15 mouse cellular contexts compared by ENCODE assay signal in genomic region chr16:43094161-43094560, GRCm38 (mm10).
"Had no signal": no experiment of that assay in that cellular context is flagged by ENCODE, and none has a peak within 500 bp of the region (broad histone marks: within the 10 kb centered on the region; RNA-seq: fewer than 3 reads in every experiment).

No protein-coding gene starts in this region.

- H3K36me3 ChIP-seq: neural tube, embryonic 13.5 days; neural tube, embryonic 15.5 days; stomach, embryonic 15.5 days had no signal

- H3K9me3 ChIP-seq: neural tube, embryonic 13.5 days; neural tube, embryonic 15.5 days; stomach, embryonic 15.5 days had no signal

- H3K27me3 ChIP-seq: neural tube, embryonic 13.5 days; neural tube, embryonic 15.5 days; stomach, embryonic 15.5 days had no signal

- H3K4me3 ChIP-seq: neural tube, embryonic 13.5 days; neural tube, embryonic 15.5 days; stomach, embryonic 15.5 days had no signal

- H3K4me2 ChIP-seq: neural tube, embryonic 13.5 days; neural tube, embryonic 15.5 days; stomach, embryonic 15.5 days had no signal

- DNase-seq: retina, postnatal 1 day; right cerebral cortex, adult 18-20 months; right cerebral cortex, postnatal 14 days; right cerebral cortex, postnatal 25 days; right cerebral cortex, postnatal 4 days; spleen, adult 18-20 months; thymus, adult 18-20 months; thymus, adult 2 months; thymus, postnatal 25 days; thymus, postnatal 36 days; thymus, postnatal 4 days had no signal

- H3K9ac ChIP-seq: neural tube, embryonic 13.5 days; neural tube, embryonic 15.5 days; stomach, embryonic 15.5 days had no signal

- H3K4me1 ChIP-seq: neural tube, embryonic 15.5 days; stomach, embryonic 15.5 days had no signal

- H3K27ac ChIP-seq: neural tube, embryonic 13.5 days; neural tube, embryonic 15.5 days; stomach, embryonic 15.5 days; stomach, postnatal 0 days had no signal
